Mouse (Mus musculus) bone marrow, adult 2 months (tissue): ENCODE data around the gene Ppp1r3g.

Source experiments
- CTCF ChIP-seq: fragments of 200-500 bp; IDR thresholded peaks from 2 replicates; pipeline ENCODE4 v1.5.1; 2011; ENCODE audit warnings: low read length, control low read depth; ENCODE audit not compliant: control insufficient read depth, insufficient read depth
- POLR2A ChIP-seq: fragments of 200-500 bp; IDR thresholded peaks from 2 replicates; pipeline ENCODE4 v1.6.1; 2011; ENCODE audit warnings: low read depth, mild to moderate bottlenecking, control low read depth, low read length, borderline replicate concordance; ENCODE audit not compliant: control insufficient read depth

DNA sequence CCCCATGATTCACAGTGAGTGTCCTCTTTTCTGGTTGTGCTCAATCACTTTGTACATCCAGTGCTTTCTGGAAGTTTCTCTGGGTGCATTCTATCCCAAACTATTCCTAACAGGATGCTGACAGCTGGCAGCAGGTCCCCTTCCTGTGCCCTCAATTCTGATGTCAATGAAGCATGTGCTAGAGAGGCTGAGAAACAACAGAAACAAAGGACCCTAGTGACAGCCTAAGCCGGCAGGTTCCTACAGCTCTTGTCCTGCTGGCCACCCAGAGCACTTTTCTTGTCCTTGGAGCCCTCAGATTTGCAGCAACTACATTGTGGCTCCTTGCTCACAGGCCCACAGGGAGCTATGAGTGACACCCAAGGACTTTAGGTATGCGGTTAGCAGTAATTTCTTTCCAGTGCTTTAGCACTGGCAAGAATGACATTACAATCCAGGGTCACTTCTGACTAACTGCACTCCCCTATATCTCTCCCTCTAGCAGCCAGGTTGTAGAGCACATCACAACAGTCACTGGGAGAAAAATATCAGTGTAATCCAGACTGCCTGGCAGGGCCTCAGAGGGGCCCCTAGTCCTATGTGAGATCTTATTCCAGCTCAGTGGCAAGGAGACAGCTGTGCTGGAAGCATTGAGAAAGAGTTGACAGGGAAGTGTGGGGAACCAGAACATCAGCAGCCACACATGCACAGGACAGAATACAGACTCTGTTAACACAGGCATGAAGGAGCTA, 37.2 kb downstream of the Ppp1r3g start:
- no peak for TF ChIP-seq CTCF
- no peak for TF ChIP-seq POLR2A
